Mouse (Mus musculus): ENCODE results near the gene Akr1c18. TPM values are rescaled to one million over a fixed set of nuclear protein-coding genes. Genes with fewer than 3 reads are reported as not detected.

The Akr1c18 gene
- polyA plus RNA-seq, 1 experiment from 2014 or later = 0.23 TPM

DNA sequence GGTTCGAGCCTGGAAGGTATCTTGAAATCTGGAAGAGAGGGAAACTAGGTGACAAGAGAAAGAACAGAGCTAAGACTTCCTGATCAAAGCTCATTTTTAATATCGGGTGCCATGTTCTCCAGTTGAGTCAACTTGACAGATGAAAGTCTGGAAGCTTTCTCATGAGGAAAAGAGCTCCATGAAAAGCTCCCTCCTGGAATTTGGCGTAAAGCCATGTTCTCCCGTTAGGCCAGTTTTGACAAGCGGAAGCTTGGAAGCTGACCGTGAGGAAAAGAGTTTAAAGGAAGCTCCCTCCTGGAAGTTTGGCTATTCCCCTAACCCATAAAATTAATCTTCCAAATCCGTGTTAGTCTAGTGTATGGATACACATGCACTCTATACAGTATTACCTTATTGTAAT is 27.3 kb downstream of the Akr1c18 start:
- Histone ChIP-seq H3K9me3 (ENCODE audit: control insufficient read depth, low read length) (no peaks in the 10 kb centered on the region), H3K4me2 (ENCODE audit: low read length) (no peak overlapping the region), H3K9ac (replicated peaks; ENCODE audit: low read depth, low read length) (no peak overlapping the region), H3K4me3 (replicated peaks; ENCODE audit: low read length) (no peak overlapping the region), H3K27ac (ENCODE audit: low read length) (no peak overlapping the region), H3K36me3 (ENCODE audit: control insufficient read depth, insufficient read depth) (no peaks in the 10 kb centered on the region), H3K27me3 (replicated peaks; ENCODE audit: control insufficient read depth, insufficient read depth, low read length) (no peaks in the 10 kb centered on the region), H3K4me1 (replicated peaks; ENCODE audit: control insufficient read depth, insufficient read depth, low read length) (no peaks in the 10 kb centered on the region)
- WGBS = 64% methylated on average over 7 of the region's 7 CpGs
- ATAC-seq = no peak

DNA sequence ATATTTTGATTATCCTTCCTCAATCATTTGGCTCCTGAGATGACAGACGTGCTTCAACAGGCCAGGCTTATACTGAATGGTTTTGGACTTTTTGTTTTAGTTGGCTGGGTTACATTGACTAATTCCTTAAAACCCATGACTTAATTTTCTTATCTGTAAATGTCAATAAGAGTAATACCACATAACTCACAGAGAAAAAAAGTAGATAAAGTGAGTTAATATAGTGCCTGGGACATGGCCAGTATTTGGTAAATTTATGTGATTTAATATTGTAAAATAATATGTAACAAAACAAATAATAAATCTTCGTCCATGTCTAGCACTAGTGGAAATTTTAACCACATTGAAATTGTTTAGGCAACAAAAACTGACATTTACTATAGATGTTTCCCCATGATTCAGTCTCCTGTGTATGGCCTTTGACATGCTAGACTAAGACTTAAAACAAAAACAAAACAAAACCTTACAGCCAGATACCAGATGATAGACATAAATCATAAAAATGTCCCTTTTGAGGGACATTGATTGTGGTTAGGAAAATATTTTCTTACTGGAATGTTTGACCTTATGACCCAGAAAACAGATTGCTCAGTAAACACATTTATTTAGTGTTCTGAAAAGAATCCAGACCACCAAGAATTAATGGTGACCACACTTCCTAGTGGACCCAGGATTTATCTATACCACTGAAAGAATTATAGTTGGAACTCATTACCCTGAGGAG is 31.1 kb downstream of the Akr1c18 start:
- no peak overlapping the region for H3K4me3 ChIP-seq (replicated peaks; ENCODE audit: low read length)
- no peaks in the 10 kb centered on the region for H3K27me3 ChIP-seq (replicated peaks; ENCODE audit: control insufficient read depth, insufficient read depth, low read length)
- no peak for ATAC-seq
- H3K9ac ChIP-seq (replicated peaks; ENCODE audit: low read depth, low read length) = no peak overlapping the region
- H3K4me2 ChIP-seq (ENCODE audit: low read length) = no peak overlapping the region
- no peaks in the 10 kb centered on the region for H3K4me1 ChIP-seq (replicated peaks; ENCODE audit: control insufficient read depth, insufficient read depth, low read length)
- no peaks in the 10 kb centered on the region for H3K36me3 ChIP-seq (ENCODE audit: control insufficient read depth, insufficient read depth)
- WGBS = 82% methylated on average over 2 of the region's 2 CpGs
- no peak overlapping the region for H3K27ac ChIP-seq (ENCODE audit: low read length)
- no peaks in the 10 kb centered on the region for H3K9me3 ChIP-seq (ENCODE audit: control insufficient read depth, low read length)

DNA sequence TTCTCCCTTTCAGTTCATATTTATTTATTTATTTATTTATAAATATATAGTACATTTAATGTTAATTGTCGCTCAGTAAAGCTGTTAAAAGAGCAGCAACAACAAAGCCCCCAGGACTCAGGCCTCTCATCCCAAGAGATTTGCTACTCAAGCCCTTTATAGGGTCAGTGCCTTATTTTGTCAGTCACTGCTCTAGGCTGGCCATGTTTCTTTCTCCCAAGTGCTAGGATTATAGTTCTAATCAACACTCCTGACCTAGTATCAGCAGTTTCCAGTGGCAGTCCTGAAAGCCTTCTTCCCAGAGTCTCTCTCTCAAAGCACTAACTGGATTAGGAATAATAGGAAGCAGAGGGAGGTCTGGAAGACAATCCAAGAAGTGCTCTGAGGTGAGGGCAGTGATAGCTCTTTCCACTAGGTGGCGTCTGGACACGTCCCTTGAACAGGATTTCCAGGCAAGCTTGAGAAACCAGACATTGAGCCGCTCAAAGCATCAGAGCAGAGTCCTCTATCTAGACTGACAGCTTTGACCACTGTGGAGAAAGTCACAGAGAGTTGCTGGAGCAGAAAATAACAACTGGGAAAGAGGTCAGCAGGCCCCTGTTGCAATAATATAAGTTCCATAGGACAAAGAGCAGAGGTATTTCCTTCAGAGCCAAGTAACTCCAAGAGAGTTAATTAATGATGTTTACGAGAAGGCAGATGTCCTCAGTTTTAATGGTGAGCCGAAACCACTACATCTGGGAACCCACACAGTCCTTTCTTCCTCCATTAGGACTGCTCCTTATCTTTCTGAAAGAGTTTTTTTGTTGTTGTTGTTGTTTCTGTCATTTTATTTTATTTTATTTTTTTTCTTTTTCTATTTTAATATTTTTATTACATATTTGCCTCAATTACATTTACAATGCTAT is 39.9 kb downstream of the Akr1c18 start:
- no peaks in the 10 kb centered on the region for H3K27me3 ChIP-seq (replicated peaks; ENCODE audit: control insufficient read depth, insufficient read depth, low read length)
- H3K9me3 ChIP-seq (ENCODE audit: control insufficient read depth, low read length) = no peaks in the 10 kb centered on the region
- H3K9ac ChIP-seq (replicated peaks; ENCODE audit: low read depth, low read length) = no peak overlapping the region
- H3K4me1 ChIP-seq (replicated peaks; ENCODE audit: control insufficient read depth, insufficient read depth, low read length) = no peaks in the 10 kb centered on the region
- no peak overlapping the region for H3K27ac ChIP-seq (ENCODE audit: low read length)
- no peak overlapping the region for H3K4me3 ChIP-seq (replicated peaks; ENCODE audit: low read length)
- no peaks in the 10 kb centered on the region for H3K36me3 ChIP-seq (ENCODE audit: control insufficient read depth, insufficient read depth)
- H3K4me2 ChIP-seq (ENCODE audit: low read length) = no peak overlapping the region
- peak; percentile 87 for ATAC-seq
- 28% methylated on average over 6 of the region's 6 CpGs for WGBS

DNA sequence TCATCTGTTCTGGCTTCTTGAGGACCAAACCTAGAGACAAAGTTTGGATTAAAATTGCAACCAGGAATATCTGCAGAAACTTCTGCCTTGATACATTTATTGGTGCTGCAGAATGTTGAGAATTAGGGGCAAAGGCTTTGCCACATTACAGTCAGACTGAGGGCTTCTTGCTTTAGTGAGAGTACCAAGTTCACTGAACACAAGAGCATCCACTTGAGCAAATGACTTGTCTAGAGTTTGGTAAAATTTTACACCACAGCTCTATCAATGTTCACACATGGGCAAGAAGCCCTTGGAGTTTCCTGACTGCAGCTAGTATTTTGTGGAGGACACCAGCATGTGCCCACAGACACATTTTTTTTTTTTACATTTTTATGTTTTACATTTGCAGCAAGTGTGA is 47.7 kb downstream of the Akr1c18 start:
- no peak overlapping the region for H3K9ac ChIP-seq (replicated peaks; ENCODE audit: low read depth, low read length)
- no peak overlapping the region for H3K4me2 ChIP-seq (ENCODE audit: low read length)
- ATAC-seq = no peak
- no peak overlapping the region for H3K4me3 ChIP-seq (replicated peaks; ENCODE audit: low read length)
- no peaks in the 10 kb centered on the region for H3K27me3 ChIP-seq (replicated peaks; ENCODE audit: control insufficient read depth, insufficient read depth, low read length)
- H3K4me1 ChIP-seq (replicated peaks; ENCODE audit: control insufficient read depth, insufficient read depth, low read length) = no peaks in the 10 kb centered on the region
- no peaks in the 10 kb centered on the region for H3K36me3 ChIP-seq (ENCODE audit: control insufficient read depth, insufficient read depth)
- H3K9me3 ChIP-seq (ENCODE audit: control insufficient read depth, low read length) = no peaks in the 10 kb centered on the region
- no peak overlapping the region for H3K27ac ChIP-seq (ENCODE audit: low read length)

DNA sequence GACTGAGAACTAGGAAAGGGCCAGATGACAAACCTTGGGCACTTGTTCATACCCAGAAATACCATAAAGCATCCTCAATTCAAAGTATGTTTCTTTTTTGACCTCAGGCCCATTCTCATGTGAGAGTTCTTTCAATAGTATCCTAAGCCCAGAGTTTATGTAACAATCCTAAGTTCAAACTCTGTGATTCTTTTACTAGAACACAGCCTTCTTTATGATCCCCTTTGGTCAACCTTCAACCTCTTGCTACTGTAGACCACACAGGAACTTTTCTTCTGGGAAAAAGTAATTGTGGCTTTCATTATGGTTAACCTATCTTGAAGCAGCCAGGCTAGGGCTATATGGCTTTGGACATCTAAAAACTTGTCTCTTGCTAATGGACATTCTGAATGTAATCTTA is 48.8 kb downstream of the Akr1c18 start:
- no peaks in the 10 kb centered on the region for H3K9me3 ChIP-seq (ENCODE audit: control insufficient read depth, low read length)
- no peak overlapping the region for H3K4me2 ChIP-seq (ENCODE audit: low read length)
- H3K9ac ChIP-seq (replicated peaks; ENCODE audit: low read depth, low read length) = no peak overlapping the region
- no peaks in the 10 kb centered on the region for H3K36me3 ChIP-seq (ENCODE audit: control insufficient read depth, insufficient read depth)
- H3K27me3 ChIP-seq (replicated peaks; ENCODE audit: control insufficient read depth, insufficient read depth, low read length) = no peaks in the 10 kb centered on the region
- H3K4me3 ChIP-seq (replicated peaks; ENCODE audit: low read length) = no peak overlapping the region
- H3K27ac ChIP-seq (ENCODE audit: low read length) = no peak overlapping the region
- ATAC-seq = no peak
- no peaks in the 10 kb centered on the region for H3K4me1 ChIP-seq (replicated peaks; ENCODE audit: control insufficient read depth, insufficient read depth, low read length)

Other genes with a start within 250 kb of the Akr1c18 start
- 14.2 and 15.1 TPM in 2 replicates for gene Net1, start 232.4 kb downstream of the Akr1c18 start, polyA plus RNA-seq (2015; fragmentation: Nextera tagmentation; extraction: Ambion mirVana)
- gene Tubal3, start 232.4 kb downstream of the Akr1c18 start, polyA plus RNA-seq (2015; fragmentation: Nextera tagmentation; extraction: Ambion mirVana) = 0.10 TPM in 1 of 2 replicates, not detected in the other
- gene Ucn3, start 205.3 kb downstream of the Akr1c18 start, polyA plus RNA-seq (2015; fragmentation: Nextera tagmentation; extraction: Ambion mirVana) = 0.21 and 0.56 TPM in 2 replicates
- gene Akr1c14, start 101.6 kb downstream of the Akr1c18 start, polyA plus RNA-seq (2015; fragmentation: Nextera tagmentation; extraction: Ambion mirVana) = 0.71 and 1.0 TPM in 2 replicates
- gene Akr1c13, start 40.5 kb upstream of the Akr1c18 start, polyA plus RNA-seq (2015; fragmentation: Nextera tagmentation; extraction: Ambion mirVana) = 2.6 and 3.1 TPM in 2 replicates
- 8.6 and 9.7 TPM in 2 replicates for gene Akr1c19, start 78.0 kb upstream of the Akr1c18 start, polyA plus RNA-seq (2015; fragmentation: Nextera tagmentation; extraction: Ambion mirVana)
- 0.21 TPM in 1 of 2 replicates, not detected in the other for gene Akr1c12, start 128.8 kb upstream of the Akr1c18 start, polyA plus RNA-seq (2015; fragmentation: Nextera tagmentation; extraction: Ambion mirVana)